10 mouse cellular contexts compared by ENCODE assay signal in genomic region chr10:69225951-69226350, GRCm38 (mm10).
"Had no signal": no experiment of that assay in that cellular context is flagged by ENCODE, and none has a peak within 500 bp of the region (broad histone marks: within the 10 kb centered on the region; RNA-seq: fewer than 3 reads in every experiment).

No protein-coding gene starts in this region.

- H3K27me3 ChIP-seq: limb, embryonic 13.5 days; neural tube, embryonic 15.5 days had no signal

- H3K27ac ChIP-seq: limb, embryonic 13.5 days; liver, embryonic 14.5 days; midbrain, embryonic 10.5 days; neural tube, embryonic 15.5 days; stomach, postnatal 0 days had no signal

- H3K9me3 ChIP-seq: limb, embryonic 13.5 days; midbrain, embryonic 10.5 days; neural tube, embryonic 15.5 days had no signal

- H3K4me3 ChIP-seq: limb, embryonic 13.5 days; midbrain, embryonic 10.5 days; myocyte; neural tube, embryonic 15.5 days had no signal

- H3K4me2 ChIP-seq: limb, embryonic 13.5 days; neural tube, embryonic 15.5 days had no signal

- H3K9ac ChIP-seq: limb, embryonic 13.5 days; liver, embryonic 14.5 days; neural tube, embryonic 15.5 days had no signal

- DNase-seq: kidney, postnatal 14 days; left cerebral cortex, postnatal 4 days; midbrain, embryonic 14.5 days; thymus, postnatal 4 days had no signal

- H3K36me3 ChIP-seq: neural tube, embryonic 15.5 days had no signal

- H3K4me1 ChIP-seq: limb, embryonic 13.5 days; midbrain, embryonic 10.5 days; neural tube, embryonic 15.5 days had no signal
